In the genomic region with DNA sequence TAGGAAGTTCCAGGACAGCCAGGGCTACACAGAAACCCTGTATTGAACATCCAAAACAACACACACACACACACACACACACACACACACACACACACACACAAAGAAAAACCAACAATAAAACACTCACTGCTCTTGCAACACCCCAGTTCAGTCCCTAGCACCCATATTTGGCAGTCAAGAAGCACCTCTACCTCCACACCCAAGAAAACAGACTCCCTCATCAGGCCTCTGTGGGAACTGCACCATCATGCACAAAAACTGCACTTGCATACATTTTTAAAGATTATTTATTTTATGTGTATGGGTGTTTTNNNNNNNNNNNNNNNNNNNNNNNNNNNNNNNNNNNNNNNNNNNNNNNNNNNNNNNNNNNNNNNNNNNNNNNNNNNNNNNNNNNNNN, we compare ENCODE assay signal across 12 mouse cellular contexts. TPM values are rescaled to one million over a fixed set of nuclear protein-coding genes. Genes with fewer than 3 reads are reported as not detected.
DNase-seq lines count a peak whose midpoint lies in the region; ATAC-seq and TF ChIP-seq lines count a peak whose summit lies in the region.
"Had no signal": no experiment of that assay in that cellular context is flagged by ENCODE, and none has a peak within 500 bp of the region (broad histone marks: within the 10 kb centered on the region; RNA-seq: fewer than 3 reads in every experiment).

No protein-coding gene starts in this region.

- TF ChIP-seq CTCF in lung, adult 2 months (IDR thresholded peaks at IDR 0.05; ENCODE audit: insufficient read depth, low read length): no peak
- no peak for TF ChIP-seq CTCF in G1E (IDR thresholded peaks at IDR 0.05; ENCODE audit: low read depth, low read length)

- peaks cover 12% of the 10 kb centered on the region for H3K36me3 ChIP-seq in G1E (replicated peaks)

- no peak for TF ChIP-seq POLR2A in lung, adult 2 months (IDR thresholded peaks at IDR 0.05; ENCODE audit: borderline replicate concordance, extremely low read depth, low read depth, low read length)

- peak; percentile 20 for DNase-seq in lung, postnatal 25 days (ENCODE audit: low spot score)
- no peak for DNase-seq in lung, adult 2 months
- no peak for DNase-seq in G1E (ENCODE audit: low spot score)
- peak; percentile 32 for DNase-seq in thymus, postnatal 14 days
- no peak for DNase-seq in cerebellum, postnatal 14 days
- no peak for DNase-seq in right cerebral cortex, postnatal 25 days
- DNase-seq: cerebellum, adult 11-12 months; heart, postnatal 14 days had no signal

- H3K27me3 ChIP-seq in G1E (ENCODE audit: insufficient read depth, low read length): peaks cover 16% of the 10 kb centered on the region
- H3K27me3 ChIP-seq: kidney, embryonic 15.5 days; lung, embryonic 15.5 days had no signal

- H3K9me3 ChIP-seq in G1E (replicated peaks): no peaks in the 10 kb centered on the region
- H3K9me3 ChIP-seq: kidney, embryonic 15.5 days; lung, embryonic 15.5 days had no signal

- H3K4me3 ChIP-seq in lung, adult 2 months (replicated peaks; ENCODE audit: extremely low read depth, low read depth, low read length): no peak overlapping the region
- H3K4me3 ChIP-seq in G1E (ENCODE audit: low read depth, low read length): no peak overlapping the region
- H3K4me3 ChIP-seq: kidney, embryonic 15.5 days; lung, embryonic 15.5 days had no signal

- peak; percentile 28; the same call in 1 of the 2 replicates for ATAC-seq in G1E (ENCODE audit: extremely low read depth, insufficient number of reproducible peaks, low FRiP score, poor library complexity, severe bottlenecking)
- peak; percentile 84 for ATAC-seq in erythroblast, adult 5-6 weeks (replicated peaks; ENCODE audit: low FRiP score, poor library complexity, severe bottlenecking)

- peaks cover 6% of the 10 kb centered on the region for H3K4me1 ChIP-seq in lung, adult 2 months (ENCODE audit: control insufficient read depth, insufficient read depth, low read length)
- 0 out of 2 replicates have a peak, but pooled peaks cover under 1% of the 10 kb centered on the region for H3K4me1 ChIP-seq in G1E (ENCODE audit: insufficient read depth, low read depth, low read length)

RNA-seq across cellular contexts. Expression of gene Tmem160, which starts 11.3 kb away (rescaled TPM):
- polyA plus RNA-seq in lung, adult 2 months (2012; rRNA removed): 129 and 205 TPM in 2 replicates
- 21.6 and 22.7 TPM in 2 replicates for total RNA-seq in G1E (2014; fragmentation: Nextera tagmentation)
- 23.9 and 35.0 TPM in 2 replicates for total RNA-seq in G1E (2017)
- polyA plus RNA-seq in G1E (2012): 166 and 224 TPM in 2 replicates
- 8.2 TPM in 1 of 2 replicates, not detected in the other for total RNA-seq in erythroblast, adult 5-6 weeks (2015; ENCODE audit: low replicate concordance)
- 4.6 and 6.1 TPM in 2 replicates for total RNA-seq in erythroblast, adult 5-6 weeks (2017; ENCODE audit: low replicate concordance)

RNA-seq across cellular contexts. Expression of gene Npas1, which starts 36.3 kb away (rescaled TPM):
- polyA plus RNA-seq in lung, adult 2 months (2012; rRNA removed): not detected in 2 replicates
- not detected in 2 replicates for total RNA-seq in G1E (2014; fragmentation: Nextera tagmentation)
- 0.05 TPM in 1 of 2 replicates, not detected in the other for total RNA-seq in G1E (2017)
- not detected in 2 replicates for polyA plus RNA-seq in G1E (2012)
- total RNA-seq in erythroblast, adult 5-6 weeks (2015; ENCODE audit: low replicate concordance): not detected in 2 replicates
- not detected in 2 replicates for total RNA-seq in erythroblast, adult 5-6 weeks (2017; ENCODE audit: low replicate concordance)
- total RNA-seq: gastrocnemius, adult 8-10 months; heart, postnatal 14 days had no signal

RNA-seq across cellular contexts. Expression of gene Zc3h4, which starts 40.5 kb away (rescaled TPM):
- polyA plus RNA-seq in lung, adult 2 months (2012; rRNA removed): 44.9 and 45.9 TPM in 2 replicates
- total RNA-seq in G1E (2014; fragmentation: Nextera tagmentation) (62.2 and 64.4 TPM in 2 replicates), G1E (2017) (18.6 and 23.7 TPM in 2 replicates)
- polyA plus RNA-seq in G1E (2012): 179 and 193 TPM in 2 replicates
- 37.4 and 37.7 TPM in 2 replicates for total RNA-seq in erythroblast, adult 5-6 weeks (2015; ENCODE audit: low replicate concordance)
- total RNA-seq in erythroblast, adult 5-6 weeks (2017; ENCODE audit: low replicate concordance): 82.9 and 103 TPM in 2 replicates

RNA-seq across cellular contexts. Expression of gene Sae1, which starts 53.6 kb away (rescaled TPM):
- 20.7 and 31.0 TPM in 2 replicates for polyA plus RNA-seq in lung, adult 2 months (2012; rRNA removed)
- total RNA-seq in G1E (2014; fragmentation: Nextera tagmentation) (105 TPM in 2 replicates), G1E (2017) (319 and 383 TPM in 2 replicates)
- polyA plus RNA-seq in G1E (2012): 49.5 and 52.0 TPM in 2 replicates
- 19.4 and 29.5 TPM in 2 replicates for total RNA-seq in erythroblast, adult 5-6 weeks (2015; ENCODE audit: low replicate concordance)
- 61.9 and 62.0 TPM in 2 replicates for total RNA-seq in erythroblast, adult 5-6 weeks (2017; ENCODE audit: low replicate concordance)

Comparison
In these comparisons a context has a peak if more than half of its experiments do, and no peak if none do; other contexts are left out.
1. DNase-seq: peak in lung, postnatal 25 days (single experiment) and thymus, postnatal 14 days (single experiment); none in lung, adult 2 months (single experiment), G1E (single experiment), cerebellum, postnatal 14 days (0 of 2) and right cerebral cortex, postnatal 25 days (single experiment).